Mouse (Mus musculus): ENCODE results near the gene Tsacc. TPM values are rescaled to one million over a fixed set of nuclear protein-coding genes. Genes with fewer than 3 reads are reported as not detected.

Tsacc gene
- 2.3 and 2.5 TPM in 2 replicates for polyA plus RNA-seq (2012; rRNA removed)
- polyA plus RNA-seq (2014; fragmentation: Nextera tagmentation; extraction: Ambion mirVana), result 3.7 and 4.6 TPM in 2 replicates

DNA sequence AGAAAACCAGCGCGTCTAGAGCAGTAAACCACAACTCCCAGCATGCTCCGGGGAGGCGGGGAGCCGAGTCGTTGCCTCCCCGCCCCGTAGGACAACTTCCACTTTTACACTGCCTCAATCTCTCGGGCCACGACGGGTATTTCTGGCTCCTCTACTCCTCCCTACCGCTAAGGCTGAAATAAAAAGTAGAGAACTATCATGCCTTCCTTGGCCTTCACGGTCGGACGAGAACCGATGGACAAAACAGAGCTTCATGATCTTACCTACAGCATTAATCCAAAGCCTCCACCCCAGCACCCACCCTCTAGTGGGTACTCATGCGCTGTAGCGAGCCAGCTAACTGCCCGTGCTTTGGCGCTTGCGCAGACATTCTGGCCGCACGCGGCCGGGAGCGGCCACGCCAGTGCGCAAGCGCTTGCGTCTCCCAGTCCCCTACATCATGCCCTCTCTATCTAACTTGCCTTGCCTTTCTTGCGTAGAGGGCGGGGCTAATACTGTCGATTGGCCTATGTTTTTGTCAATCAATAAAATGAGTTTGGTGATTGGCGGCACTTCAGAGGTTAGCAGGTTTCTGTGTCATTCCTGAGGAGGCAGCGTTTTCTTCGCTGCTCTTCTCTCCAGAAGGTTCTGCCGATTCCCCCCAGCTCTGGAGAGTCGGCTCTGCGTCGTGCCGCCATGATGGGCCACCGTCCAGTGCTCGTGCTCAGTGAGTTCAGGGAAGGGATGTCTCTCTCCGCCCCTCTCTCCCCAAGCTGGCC is at the start of gene Tsacc, which contains the start of gene Cct3:
Gene Tsacc, minus strand, starts transcription at position 439 of the 758 bp plus-strand sequence.
Gene Cct3, plus strand, starts transcription at position 556 of the 758 bp plus-strand sequence.
- Histone ChIP-seq H3K4me1 (replicated peaks; ENCODE audit: control insufficient read depth in 2 of 2, insufficient read depth in 2 of 2, low read length in 1 of 2) (peaks cover 14 to 24% of the 10 kb centered on the region in 2 experiments), H3K27ac (peak within 1 kb of the TSS; percentile 88), H3K4me2 (ENCODE audit: low read depth) (peak within 1 kb of the TSS; percentile 98), H3K4me3 (ENCODE audit: insufficient read depth in 1 of 2, low read depth in 2 of 2, low read length in 2 of 2) (peak within 1 kb of the TSS; percentile 71 to 82), H3K9me3 (ENCODE audit: control insufficient read depth, low read length) (no peaks in the 10 kb centered on the region), H3K36me3 (replicated peaks; ENCODE audit: control insufficient read depth, insufficient read depth, low read depth) (peaks cover 19% of the 10 kb centered on the region), H3K27me3 (ENCODE audit: control insufficient read depth, insufficient read depth, low read length) (no peaks in the 10 kb centered on the region), H3K9ac (replicated peaks) (peak within 1 kb of the TSS; percentile 78)
- no peak for TF ChIP-seq EP300 (IDR thresholded peaks at IDR 0.05; ENCODE audit: low read depth)
- TF ChIP-seq CTCF (IDR thresholded peaks at IDR 0.05; ENCODE audit: low read depth), result peak; percentile 55
- DNase-seq (ENCODE audit: low read depth in 3 of 3, low spot score in 3 of 3) (peak; percentile 99), ATAC-seq (ENCODE audit: insufficient read depth) (peak; percentile 97)
- WGBS (ENCODE audit: insufficient replicate concordance), result under 1% methylated on average over 44 of the region's 44 CpGs

DNA sequence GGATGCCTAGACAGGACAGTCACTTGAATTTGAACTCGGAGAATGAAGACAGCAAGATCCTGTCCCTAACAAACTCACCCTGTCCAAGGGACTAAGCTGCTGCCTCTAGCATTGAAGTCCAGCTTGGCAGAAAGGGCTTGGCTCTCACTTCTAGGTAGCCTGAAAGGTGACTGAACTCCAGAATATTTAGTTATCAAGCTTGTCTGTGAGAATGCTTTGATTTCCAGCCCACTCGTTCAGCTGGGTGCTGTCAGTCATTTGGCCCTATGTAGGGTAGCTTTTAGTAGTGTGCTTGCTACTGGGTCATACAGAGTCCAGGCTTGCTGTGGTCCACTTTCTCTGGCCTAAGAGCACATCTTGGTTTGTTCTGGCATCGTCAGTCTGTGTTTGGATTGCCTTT is 42.2 kb upstream of the Tsacc start:
- WGBS (ENCODE audit: insufficient replicate concordance), result 43% methylated on average over 3 of the region's 3 CpGs
- DNase-seq (ENCODE audit: low read depth in 3 of 3, low spot score in 3 of 3), result no peak
- Histone ChIP-seq H3K4me2 (ENCODE audit: low read depth) (peak overlapping the region; percentile 94), H3K27ac (peak overlapping the region; percentile 97), H3K4me1 (replicated peaks; ENCODE audit: control insufficient read depth in 2 of 2, insufficient read depth in 2 of 2, low read length in 1 of 2) (peaks cover 39 to 48% of the 10 kb centered on the region in 2 experiments), H3K9me3 (ENCODE audit: control insufficient read depth, low read length) (no peaks in the 10 kb centered on the region), H3K27me3 (ENCODE audit: control insufficient read depth, insufficient read depth, low read length) (no peaks in the 10 kb centered on the region), H3K36me3 (replicated peaks; ENCODE audit: control insufficient read depth, insufficient read depth, low read depth) (peaks cover 24% of the 10 kb centered on the region), H3K4me3 (ENCODE audit: insufficient read depth in 1 of 2, low read depth in 2 of 2, low read length in 2 of 2) (peak overlapping the region; percentile 14 to 78), H3K9ac (replicated peaks) (peak overlapping the region; percentile 66)
- TF ChIP-seq CTCF (IDR thresholded peaks at IDR 0.05; ENCODE audit: low read depth), result no peak
- no peak for TF ChIP-seq EP300 (IDR thresholded peaks at IDR 0.05; ENCODE audit: low read depth)
- no peak for ATAC-seq (ENCODE audit: insufficient read depth)

DNA sequence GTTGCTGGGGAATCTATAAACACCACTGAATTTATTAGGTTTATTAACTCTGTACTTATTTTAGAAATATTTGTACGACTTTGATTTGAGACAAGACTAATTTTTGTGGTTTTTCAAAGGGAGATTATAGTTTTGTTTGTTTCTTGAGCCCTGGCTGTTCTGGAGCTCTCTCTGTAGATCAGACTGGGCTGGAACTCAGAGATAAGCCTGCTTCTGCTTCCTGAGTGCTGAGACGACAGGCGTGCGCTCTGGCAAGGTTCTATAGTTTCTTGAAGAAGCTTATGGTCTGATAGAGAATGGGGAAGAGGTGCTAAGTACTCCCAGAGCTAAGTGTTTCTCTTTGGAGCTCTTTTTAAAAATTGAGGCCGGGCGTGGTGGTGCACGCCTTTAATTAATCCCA is 41.5 kb upstream of the Tsacc start:
- peak overlapping the region; percentile 31 to 78; a peak in 3 of 4 replicates for H3K4me3 ChIP-seq (ENCODE audit: insufficient read depth in 1 of 2, low read depth in 2 of 2, low read length in 2 of 2)
- no peaks in the 10 kb centered on the region for H3K27me3 ChIP-seq (ENCODE audit: control insufficient read depth, insufficient read depth, low read length)
- H3K9ac ChIP-seq (replicated peaks), result peak overlapping the region; percentile 66
- TF ChIP-seq CTCF (IDR thresholded peaks at IDR 0.05; ENCODE audit: low read depth) (no peak), EP300 (IDR thresholded peaks at IDR 0.05; ENCODE audit: low read depth) (peak; percentile 61)
- peak overlapping the region; percentile 97 for H3K27ac ChIP-seq
- ATAC-seq (ENCODE audit: insufficient read depth) (peak; percentile 29; the same call in 1 of the 2 replicates), DNase-seq (ENCODE audit: low read depth in 3 of 3, low spot score in 3 of 3) (peak; percentile 71 to 77 (median 75))
- H3K4me2 ChIP-seq (ENCODE audit: low read depth), result peak overlapping the region; percentile 94
- H3K9me3 ChIP-seq (ENCODE audit: control insufficient read depth, low read length), result no peaks in the 10 kb centered on the region
- 13% methylated on average over 7 of the region's 7 CpGs for WGBS (ENCODE audit: insufficient replicate concordance)
- peaks cover 41 to 48% of the 10 kb centered on the region in 2 experiments for H3K4me1 ChIP-seq (replicated peaks; ENCODE audit: control insufficient read depth in 2 of 2, insufficient read depth in 2 of 2, low read length in 1 of 2)
- H3K36me3 ChIP-seq (replicated peaks; ENCODE audit: control insufficient read depth, insufficient read depth, low read depth), result peaks cover 17% of the 10 kb centered on the region

DNA sequence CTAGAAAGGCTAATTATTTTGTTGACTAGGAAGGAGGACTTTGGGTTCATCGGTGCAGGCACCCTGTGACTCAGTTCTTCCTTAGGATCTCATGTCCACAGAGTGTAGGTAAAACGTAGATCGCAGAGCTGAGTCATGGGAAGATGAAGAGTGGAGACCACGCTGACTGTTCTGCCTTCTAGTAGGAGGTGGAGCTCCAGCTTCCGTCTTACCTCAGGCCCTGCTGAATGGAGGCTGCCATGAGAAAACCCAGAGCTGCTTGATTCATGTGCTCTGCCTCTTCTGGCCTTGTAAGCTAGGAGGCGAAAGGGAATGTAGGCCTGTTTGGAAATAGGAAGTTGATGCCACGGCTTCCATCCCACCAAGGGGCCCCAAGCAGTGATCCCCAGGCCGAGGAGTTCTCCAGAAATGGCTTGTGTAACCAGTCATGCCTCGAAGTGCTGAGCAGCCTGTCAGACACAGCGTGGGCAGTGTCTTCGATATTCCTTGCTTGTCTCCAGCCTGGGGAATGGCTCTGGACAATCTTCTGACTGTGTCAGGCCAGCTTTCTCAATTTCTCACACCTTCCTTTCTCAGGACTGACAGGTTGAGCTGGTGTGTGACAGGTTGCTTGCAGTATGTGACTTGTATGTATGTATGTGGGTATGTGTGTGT is 40.7 kb upstream of the Tsacc start:
- Histone ChIP-seq H3K36me3 (replicated peaks; ENCODE audit: control insufficient read depth, insufficient read depth, low read depth) (peaks cover 9% of the 10 kb centered on the region), H3K4me2 (ENCODE audit: low read depth) (peak overlapping the region; percentile 94), H3K4me3 (ENCODE audit: insufficient read depth in 1 of 2, low read depth in 2 of 2, low read length in 2 of 2) (peak overlapping the region; percentile 72 to 78), H3K27me3 (ENCODE audit: control insufficient read depth, insufficient read depth, low read length) (no peaks in the 10 kb centered on the region), H3K27ac (peak overlapping the region; percentile 97), H3K9me3 (ENCODE audit: control insufficient read depth, low read length) (no peaks in the 10 kb centered on the region), H3K4me1 (replicated peaks; ENCODE audit: control insufficient read depth in 2 of 2, insufficient read depth in 2 of 2, low read length in 1 of 2) (peaks cover 41 to 48% of the 10 kb centered on the region in 2 experiments), H3K9ac (replicated peaks) (peak overlapping the region; percentile 86)
- WGBS (ENCODE audit: insufficient replicate concordance), result 10% methylated on average over 11 of the region's 11 CpGs
- TF ChIP-seq CTCF (IDR thresholded peaks at IDR 0.05; ENCODE audit: low read depth), result no peak
- TF ChIP-seq EP300 (IDR thresholded peaks at IDR 0.05; ENCODE audit: low read depth), result no peak
- peak; percentile 30 for ATAC-seq (ENCODE audit: insufficient read depth)
- DNase-seq (ENCODE audit: low read depth in 3 of 3, low spot score in 3 of 3), result peak; percentile 57 to 70 (median 66)
